Mouse (Mus musculus) liver, adult (tissue): ENCODE data around the gene Tmprss9.
A peak's percentile ranks its signal among the peaks of the same experiment; 100 is the strongest.

Experiments used
- GATA4 ChIP-seq: IDR thresholded peaks from 2 replicates; pipeline ENCODE4 v1.6.1; 2014; ENCODE audit warnings: mild to moderate bottlenecking, low read length; ENCODE audit not compliant: insufficient replicate concordance

Gene Tmprss9

DNA sequence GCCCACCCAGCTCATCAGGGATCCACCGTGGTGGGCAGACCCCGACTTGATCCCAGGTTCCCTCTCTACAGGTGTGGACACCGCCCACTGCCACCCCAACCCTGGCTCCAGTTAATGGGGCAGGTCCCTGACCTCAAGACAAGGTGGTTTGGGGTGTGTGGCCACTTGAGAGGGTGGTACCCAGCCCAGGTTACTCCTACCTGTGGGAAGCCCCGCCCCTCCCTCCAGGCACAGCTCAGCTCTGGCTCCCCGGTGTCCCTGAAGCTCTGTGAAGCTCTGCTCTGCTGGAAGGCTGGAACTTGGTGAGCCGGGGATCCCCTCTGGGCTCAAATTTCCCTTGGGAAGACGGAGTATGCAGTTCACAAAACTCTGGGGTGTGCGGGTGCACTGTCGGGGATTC, at the start of gene Tmprss9:
Tmprss9 (plus strand) TSS at position 268 of the 400 bp plus-strand sequence.
- no peak for TF ChIP-seq GATA4

DNA sequence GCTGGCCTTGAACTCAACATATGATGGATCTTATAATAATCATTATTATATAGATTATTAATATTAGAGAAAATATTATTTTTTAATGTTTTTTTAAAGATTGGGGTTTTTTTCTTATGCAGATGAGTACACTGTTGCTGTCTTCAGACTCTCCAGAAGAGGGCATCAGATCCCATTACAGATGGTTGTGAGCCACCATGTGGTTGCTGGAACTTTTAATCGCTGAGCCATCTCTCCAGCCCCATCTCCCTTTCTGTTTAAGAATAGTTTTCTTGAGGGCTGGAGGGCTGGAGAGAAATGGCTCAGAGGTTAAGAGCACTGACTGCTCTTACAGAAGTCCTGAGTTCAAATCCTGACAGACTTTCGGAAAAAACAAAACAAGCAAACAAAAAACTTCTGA, 49.7 kb upstream of the Tmprss9 start:
- TF ChIP-seq GATA4: no peak

DNA sequence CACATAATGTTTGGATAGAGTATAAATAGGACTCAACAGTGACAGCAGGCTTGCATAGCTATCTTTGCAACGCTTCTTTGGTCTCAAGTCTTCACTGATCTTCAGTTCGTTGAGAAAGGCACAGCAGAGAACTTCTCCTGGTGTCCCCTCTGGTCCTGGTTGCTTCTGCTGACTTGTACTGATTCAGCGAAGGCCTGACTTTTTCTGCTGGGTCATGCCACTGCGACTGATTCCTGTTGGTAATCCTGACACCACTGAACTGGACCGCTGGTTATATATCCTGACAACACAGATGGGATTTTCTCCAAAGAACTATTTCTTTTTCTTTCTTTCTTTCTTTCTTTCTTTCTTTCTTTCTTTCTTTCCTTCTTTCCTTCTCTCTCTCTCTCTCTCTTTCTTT, 49.1 kb upstream of the Tmprss9 start:
- TF ChIP-seq GATA4: no peak

DNA sequence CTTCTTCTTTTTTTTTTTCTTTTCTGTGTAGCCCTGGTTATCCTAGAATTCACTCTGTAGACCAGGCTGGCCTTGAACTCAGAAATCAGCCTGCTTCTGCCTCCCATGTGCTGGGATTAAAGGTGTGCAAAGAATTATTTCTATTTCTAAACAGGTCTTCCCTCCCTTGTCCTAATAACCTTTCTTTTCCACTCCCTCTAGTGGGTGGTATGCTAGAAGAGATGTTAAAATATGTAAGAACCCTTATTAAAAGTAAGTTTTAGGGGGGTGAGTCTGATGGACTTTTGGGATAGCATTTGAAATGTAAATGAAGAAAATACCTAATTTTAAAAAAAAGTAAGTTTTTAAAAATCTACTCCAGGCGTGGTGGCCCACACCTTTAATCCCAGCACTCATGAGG, 48.3 kb upstream of the Tmprss9 start:
- no peak for TF ChIP-seq GATA4

DNA sequence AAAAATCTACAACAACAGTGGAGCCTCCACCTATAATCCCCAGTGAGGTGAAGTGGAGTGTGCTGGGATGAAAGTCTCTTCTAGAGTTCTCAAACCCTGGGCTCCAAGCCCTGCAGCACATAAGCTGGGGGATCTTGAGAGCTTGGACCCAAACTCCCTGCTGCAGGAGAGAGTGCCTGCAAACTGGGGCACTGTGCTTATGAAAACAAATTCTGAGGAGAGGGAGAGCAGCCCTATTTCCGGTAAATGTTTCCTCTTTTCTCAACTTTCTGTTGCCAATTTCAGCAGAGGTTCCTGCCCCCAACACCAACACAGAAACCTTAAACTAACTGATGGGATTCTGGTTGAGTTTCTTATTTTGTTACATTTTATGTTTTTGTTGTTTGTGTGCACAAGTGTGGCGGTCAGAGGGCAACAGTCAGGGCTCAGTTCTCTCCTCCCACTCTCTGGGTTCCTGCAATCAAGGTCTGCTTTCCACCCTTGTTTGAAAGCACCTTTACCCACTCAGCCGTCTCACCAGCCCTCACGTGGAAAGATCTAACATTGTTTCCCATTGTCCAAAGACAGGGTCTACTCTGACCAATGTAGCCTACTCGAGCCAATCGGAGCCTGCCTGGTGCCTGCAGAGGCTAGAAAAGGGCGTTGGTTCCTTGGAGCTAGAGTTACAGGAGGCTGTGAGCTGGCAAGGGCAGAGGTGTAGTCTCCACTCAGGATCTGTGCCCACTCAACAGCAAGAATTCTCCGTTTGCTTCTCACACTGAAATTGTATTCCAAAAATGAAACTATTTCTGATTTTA, 47.6 kb upstream of the Tmprss9 start:
- TF ChIP-seq GATA4: no peak

DNA sequence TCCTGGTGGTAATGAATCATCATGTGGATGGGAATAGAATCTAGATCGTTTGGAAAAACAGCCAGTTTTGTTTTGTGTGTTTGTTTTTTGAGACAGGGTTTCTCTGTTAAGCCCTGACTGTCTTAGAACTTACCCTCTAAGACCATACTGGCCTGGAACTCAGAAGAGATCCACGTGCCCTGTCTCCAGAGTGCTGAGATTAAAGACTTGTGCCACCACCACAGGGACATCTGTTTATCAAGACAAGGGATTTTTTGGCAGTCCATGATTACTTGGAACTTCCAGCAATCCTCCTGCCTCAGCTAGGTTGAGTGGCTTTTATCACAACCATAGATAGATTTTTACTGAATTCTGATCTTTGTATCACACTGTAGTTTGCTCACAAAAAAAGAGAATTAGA, 46.8 kb upstream of the Tmprss9 start:
- TF ChIP-seq GATA4: no peak

DNA sequence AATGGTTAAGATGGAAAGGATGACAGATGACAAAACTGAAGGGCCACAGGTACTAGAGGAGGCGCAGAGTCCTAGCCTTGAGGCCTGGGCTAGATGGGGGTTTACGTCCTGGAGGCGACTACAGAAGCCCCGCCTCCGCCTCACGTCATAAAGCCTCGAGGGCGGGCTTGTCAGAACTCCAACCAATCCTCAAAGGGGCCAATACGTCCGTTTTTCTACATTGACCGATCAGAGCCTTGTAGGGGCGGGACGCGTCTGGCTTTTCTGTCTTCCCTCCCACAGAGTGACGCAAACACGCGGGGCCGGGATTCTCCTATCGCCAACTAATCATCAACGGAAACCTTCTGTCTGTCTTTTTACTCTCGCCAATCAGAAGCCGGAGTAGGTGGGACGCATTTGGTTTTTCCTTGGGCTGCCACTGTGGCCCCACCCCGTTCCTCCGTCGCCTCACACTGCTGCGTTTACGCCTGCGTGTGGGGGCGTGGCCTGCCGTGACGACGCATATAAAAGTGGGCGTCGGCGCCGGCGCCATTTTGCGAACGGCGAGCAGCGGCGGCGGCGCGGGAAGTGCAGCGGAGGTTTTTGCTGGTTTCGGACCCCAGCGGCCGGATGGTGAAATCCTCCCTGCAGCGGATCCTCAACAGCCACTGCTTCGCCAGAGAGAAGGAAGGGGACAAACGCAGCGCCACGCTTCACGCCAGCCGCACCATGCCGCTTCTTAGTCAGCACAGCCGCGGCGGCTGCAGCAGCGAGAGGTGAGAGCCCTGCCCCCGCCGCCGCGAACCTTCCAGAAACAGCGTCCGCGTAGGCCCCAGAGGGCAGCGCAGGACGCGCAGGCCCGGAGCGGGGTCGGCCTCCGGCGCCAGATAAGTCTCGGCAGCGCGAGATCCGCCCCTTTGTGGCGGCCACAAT, 45.2 kb upstream of the Tmprss9 start, which contains the start of gene Oaz1:
Oaz1 (plus strand) TSS at position 506 of the 912 bp plus-strand sequence.
- peak; percentile 47; the same call in 1 of the 2 replicates for TF ChIP-seq GATA4

DNA sequence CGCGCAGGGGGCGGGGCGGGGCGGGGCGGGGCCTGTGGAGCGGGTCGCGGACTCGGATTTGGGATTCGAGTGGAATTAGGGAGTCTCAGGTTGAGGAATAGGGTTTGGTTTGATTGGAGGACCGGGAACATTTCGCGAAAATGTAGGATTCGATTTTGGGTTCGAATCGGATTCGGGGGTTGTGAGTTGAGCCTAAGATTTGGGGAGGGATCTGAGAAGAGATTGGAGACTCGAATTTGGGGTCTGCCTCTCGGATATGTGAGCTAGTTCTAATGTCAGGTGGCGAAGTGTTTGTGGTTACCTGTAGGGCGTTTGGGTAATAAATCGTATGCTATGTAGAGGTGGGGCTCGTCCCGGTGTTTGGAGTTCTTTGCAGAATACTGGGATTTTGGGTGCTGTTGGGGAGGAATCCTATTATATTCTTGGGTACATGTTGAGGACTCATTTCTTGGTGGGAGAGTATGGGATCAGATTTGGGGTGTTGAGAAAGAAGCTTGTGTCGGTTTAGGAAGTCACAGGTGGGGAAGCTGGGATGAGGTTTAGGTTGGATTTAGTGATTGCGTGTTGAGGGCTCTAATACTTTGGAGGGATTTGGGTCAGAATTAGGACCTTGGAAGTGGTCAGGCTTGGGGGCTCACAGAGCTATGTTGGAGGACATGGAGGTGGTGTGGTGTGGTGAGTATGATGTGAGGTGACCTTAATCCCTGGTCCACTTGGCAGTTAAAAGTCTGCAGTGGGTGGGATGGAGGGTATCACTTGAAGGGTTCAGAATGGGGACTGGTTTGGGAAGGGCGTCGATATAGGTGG, 44.4 kb upstream of the Tmprss9 start:
- TF ChIP-seq GATA4: no peak

DNA sequence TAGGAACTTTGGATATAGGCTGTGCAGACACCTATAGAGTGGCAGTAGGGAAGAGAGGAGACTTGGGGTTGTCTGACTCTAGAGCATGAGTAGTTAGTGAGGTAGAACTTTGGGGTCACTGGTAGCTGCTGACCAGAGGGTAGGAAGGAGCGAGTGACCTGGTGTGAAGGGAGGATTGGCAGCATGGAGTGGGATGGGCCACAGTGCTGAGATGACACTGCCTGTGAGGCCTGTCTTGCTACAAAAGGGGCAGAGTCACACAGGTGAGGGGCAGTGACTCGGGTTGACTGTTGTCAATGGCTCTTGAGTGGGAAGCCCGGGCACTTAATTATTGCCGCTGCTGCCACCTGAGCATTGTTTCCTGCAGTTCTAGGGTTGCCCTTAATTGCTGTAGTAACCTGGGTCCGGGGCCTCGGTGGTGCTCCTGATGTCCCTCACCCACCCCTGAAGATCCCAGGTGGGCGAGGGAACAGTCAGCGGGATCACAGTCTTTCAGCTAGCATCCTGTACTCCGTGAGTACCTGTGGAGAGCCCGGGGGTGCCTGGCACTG, 43.7 kb upstream of the Tmprss9 start:
- TF ChIP-seq GATA4: no peak

DNA sequence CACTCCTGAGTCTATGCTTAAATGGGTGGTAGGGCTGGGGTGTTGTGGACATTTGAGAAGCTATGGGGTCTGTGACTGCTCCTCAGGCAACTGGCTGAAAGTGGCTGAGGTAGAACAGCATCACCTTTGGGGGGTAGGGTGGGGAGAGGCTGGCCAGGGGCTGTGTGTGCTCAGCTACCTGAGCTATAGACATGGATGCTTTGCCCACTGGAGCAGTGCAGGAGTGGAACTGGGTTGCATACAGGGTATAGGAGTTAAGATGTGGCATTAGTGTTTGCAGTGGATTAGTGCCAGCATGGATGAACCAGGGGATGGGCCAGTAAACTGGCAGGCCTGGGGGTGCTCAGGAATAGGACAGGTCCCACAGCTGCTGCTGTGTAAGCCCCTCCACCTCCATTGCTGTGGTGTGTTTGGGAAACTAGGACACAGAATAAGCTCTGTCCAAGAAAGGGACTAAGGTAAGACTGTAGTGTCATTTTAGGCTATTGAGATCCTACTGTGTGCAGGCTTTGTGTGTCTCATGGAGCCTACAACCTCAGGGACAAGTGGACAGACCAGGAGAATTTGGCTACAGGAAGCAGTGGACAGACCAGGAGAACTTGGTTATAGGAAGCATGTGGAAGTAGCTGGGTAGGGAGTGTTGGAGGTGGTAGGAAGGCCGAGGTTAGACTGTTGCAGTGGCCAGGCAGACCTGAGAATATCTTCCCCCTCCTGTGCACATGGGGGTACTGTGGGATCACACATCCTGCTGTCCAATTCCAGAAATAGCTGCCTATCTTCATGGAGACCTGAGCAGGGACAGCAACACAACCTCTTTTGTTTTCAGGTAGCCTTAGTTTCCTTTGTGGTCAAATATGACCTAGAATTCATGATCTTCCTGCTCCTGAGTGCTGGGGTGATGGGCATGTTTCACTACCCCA, 42.0 kb upstream of the Tmprss9 start:
- TF ChIP-seq GATA4: no peak

DNA sequence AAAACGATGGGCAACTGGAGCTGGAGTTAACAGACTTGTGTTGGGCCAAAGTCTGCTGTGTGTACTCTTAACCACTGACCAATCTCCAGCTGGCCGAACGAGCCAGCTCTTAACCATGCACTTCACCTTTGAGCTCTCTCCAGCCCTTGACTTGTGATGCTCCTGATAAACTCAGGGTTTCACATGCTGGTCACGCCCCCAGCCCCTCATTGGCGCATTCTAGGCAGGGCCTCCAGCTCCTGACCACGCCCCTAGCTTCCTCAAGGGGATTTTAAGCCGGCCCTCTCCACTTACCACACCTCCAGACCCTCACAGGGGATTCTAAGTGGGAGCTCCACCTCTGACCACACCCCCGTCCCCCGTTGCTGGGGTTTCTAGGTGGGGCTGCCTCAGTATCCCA, 40.5 kb upstream of the Tmprss9 start:
- peak; percentile 67; the same call in 1 of the 2 replicates for TF ChIP-seq GATA4

DNA sequence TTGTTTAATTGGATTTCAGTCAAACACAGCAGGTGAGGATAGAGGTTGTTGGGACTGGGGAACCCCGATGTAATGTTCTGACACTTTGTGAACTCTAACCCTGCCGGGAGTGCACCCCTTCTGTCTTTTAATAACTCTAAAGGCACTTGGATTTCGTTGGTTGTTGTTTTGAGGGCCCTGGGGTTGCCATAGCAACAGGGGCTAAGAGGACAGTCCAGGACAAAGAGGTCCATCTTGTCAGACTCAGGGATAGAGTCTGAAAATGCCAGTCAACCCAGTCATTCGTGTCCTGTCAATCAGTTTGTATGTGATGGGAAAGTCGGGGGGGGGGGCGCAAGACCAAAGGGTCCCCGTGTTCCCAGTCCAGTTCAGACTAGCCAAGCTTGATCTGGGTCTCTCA, 38.8 kb upstream of the Tmprss9 start:
- no peak for TF ChIP-seq GATA4

DNA sequence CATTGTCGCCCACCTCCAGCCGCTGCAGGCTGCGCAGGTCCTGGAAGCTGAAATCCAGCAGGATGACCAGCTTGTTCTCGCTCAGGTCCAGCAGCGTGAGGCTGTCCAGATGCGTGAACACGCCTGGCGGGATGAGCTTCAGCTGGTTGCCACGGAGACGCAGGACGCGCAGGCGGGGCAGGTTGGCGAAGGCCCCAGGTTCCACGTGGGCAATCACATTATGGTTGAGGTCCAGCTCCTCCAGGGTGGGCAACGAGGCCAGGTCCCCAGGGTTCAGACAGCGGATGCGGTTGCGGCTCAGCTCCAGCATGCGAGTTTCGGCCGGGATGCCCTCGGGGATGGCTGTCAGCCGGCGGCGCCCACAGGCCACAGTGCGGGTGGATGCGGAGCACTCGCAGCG, 36.0 kb upstream of the Tmprss9 start:
- TF ChIP-seq GATA4: no peak

DNA sequence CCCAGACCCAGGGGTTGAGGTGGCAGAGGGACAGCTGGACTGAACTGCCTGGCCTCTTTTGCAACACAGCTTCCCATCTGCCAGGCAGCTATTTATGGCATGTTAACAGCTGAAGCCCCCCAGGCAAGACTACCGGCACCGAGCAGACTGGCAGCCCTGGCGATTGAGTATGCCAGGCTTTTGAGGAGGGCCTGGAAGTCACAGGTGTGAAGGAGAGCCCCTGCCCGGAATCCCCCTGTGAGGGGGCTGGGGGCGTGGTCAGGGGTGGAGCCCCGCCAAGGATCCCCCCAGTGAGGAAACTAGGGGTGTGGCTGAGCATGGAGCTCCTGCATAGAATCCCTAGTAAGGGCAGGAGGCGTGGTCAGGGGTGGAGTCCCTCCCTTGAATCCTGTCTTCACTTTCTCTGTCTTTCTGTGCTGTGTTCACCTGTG, 34.7 kb upstream of the Tmprss9 start:
- TF ChIP-seq GATA4: no peak
